Mouse (Mus musculus) liver, adult 2 months (tissue): Measurements from ENCODE around the gene Slc11a2. TPM values are rescaled to one million over a fixed set of nuclear protein-coding genes. Genes with fewer than 3 reads are reported as not detected.
A peak's percentile ranks its signal among the peaks of the same experiment; 100 is the strongest.
"Not testable (repeated sequence)": the region's sequence is repeated elsewhere in the genome, so short reads cannot be mapped to it uniquely, and the experiment has no call there.

Experiments used
- DNase-seq: peaks from one replicate; pipeline ENCODE4 v3.0.0-alpha.2; 2011; ENCODE audit warnings: low read depth, low spot score; ENCODE audit errors: extremely low read depth
- H3K27ac ChIP-seq: fragments of 200-500 bp; replicated peaks from 2 replicates; pipeline ENCODE4 v1.5.1; 2012; ENCODE audit warnings: low read depth, mild to moderate bottlenecking, control low read depth, inconsistent platforms, low read length; ENCODE audit not compliant: insufficient read depth
- H3K27me3 ChIP-seq: fragments of 200-500 bp; 2 replicates; pipeline ENCODE4 v1.6.1; 2012; ENCODE audit warnings: mild to moderate bottlenecking, moderate library complexity, low read length, inconsistent platforms; ENCODE audit not compliant: control insufficient read depth, insufficient read depth
- H3K36me3 ChIP-seq: fragments of 200-500 bp; 2 replicates; pipeline ENCODE4 v1.6.1; 2012; ENCODE audit warnings: low read length, inconsistent platforms; ENCODE audit not compliant: control insufficient read depth, insufficient read depth
- H3K4me1 ChIP-seq: fragments of 200-500 bp; 2 replicates; pipeline ENCODE4 v1.6.1; 2011; ENCODE audit warnings: low read length; ENCODE audit not compliant: control insufficient read depth, insufficient read depth
- H3K4me3 ChIP-seq: fragments of 200-500 bp; 2 replicates; pipeline ENCODE4 v1.5.1; 2011; ENCODE audit warnings: low read depth, mild to moderate bottlenecking, control low read depth, low read length, moderate library complexity; ENCODE audit not compliant: insufficient read depth
- H3K79me2 ChIP-seq: fragments of 200-500 bp; 2 replicates; pipeline ENCODE4 v1.6.1; 2012; ENCODE audit warnings: inconsistent platforms, mild to moderate bottlenecking, low read length, moderate library complexity; ENCODE audit not compliant: control insufficient read depth, insufficient read depth
- H3K9ac ChIP-seq: fragments of 200-500 bp; 2 replicates; pipeline ENCODE4 v1.6.1; 2012; ENCODE audit warnings: low read depth, mild to moderate bottlenecking, control low read depth, inconsistent platforms, low read length
- CTCF ChIP-seq: fragments of 200-500 bp; IDR thresholded peaks from 2 replicates; pipeline ENCODE4 v1.5.1; 2011; ENCODE audit warnings: low read depth, low read length, control low read depth
- POLR2A ChIP-seq: fragments of 200-500 bp; IDR thresholded peaks from 2 replicates; pipeline ENCODE4 v1.6.1; 2011; ENCODE audit warnings: low read length, control low read depth; ENCODE audit not compliant: insufficient read depth; ENCODE audit errors: extremely low read depth
- WGBS: fragments of 180-500 bp; shearing (Covaris S2); methylation state at CpG from one replicate; pipeline ENCODE4 v1.1.7; 2018; 5-methylcytosine and 5-hydroxymethylcytosine counted together
- polyA plus RNA-seq: library from polyadenylated mRNA; depleted of rRNA; stranded (reverse); fragments of >200 nt; gene quantifications from 2 replicates; pipeline ENCODE4 v1.2.3, GENCODE M21; 2012
- total RNA-seq: library from RNA; depleted of rRNA; stranded (reverse); fragments of >200 nt; gene quantifications from 2 replicates; pipeline ENCODE4 v1.2.3, GENCODE M21; 2014

Slc11a2 gene
- total and polyA plus RNA-seq, 2 experiments, result 14.5 to 25.2 TPM

DNA sequence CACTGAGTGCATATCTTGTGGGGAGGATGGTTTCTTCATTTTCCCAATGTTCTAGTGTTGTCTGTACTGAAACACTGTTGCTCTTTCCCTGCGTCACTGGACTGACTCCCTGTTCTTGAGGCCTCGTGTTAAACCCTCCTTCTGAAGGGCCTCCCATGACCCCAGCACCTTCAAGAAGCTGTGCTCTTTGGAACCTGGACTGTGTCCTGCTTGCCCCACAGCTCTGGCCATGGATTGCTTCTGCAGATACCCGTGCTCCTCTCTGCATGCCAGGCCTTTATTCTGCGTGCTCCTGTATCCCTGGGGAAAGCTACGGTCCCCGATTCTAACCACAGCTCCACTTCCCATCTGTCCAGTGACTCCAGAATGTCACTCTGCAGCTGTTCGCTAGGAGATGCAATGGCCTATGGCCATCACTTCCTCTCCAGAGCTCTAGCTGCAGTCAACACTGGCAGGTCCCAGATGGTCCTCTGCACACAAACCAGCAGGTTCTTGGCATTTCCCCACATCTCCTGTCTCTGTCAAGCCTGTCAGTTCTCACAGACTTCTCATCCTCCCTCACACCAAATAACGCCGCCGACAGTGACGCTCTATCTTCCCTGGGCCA, 5.2 kb upstream of the Slc11a2 start:
- Histone ChIP-seq H3K4me1 (no peaks in the 10 kb centered on the region), H3K9ac (no peak overlapping the region), H3K4me3 (no peak overlapping the region), H3K79me2 (no peaks in the 10 kb centered on the region), H3K36me3 (no peaks in the 10 kb centered on the region), H3K27ac (no peak overlapping the region), H3K27me3 (no peaks in the 10 kb centered on the region)
- WGBS, result 82% methylated on average over 11 of the region's 11 CpGs
- no peak for TF ChIP-seq CTCF
- no peak for TF ChIP-seq POLR2A
- DNase-seq, result no peak

DNA sequence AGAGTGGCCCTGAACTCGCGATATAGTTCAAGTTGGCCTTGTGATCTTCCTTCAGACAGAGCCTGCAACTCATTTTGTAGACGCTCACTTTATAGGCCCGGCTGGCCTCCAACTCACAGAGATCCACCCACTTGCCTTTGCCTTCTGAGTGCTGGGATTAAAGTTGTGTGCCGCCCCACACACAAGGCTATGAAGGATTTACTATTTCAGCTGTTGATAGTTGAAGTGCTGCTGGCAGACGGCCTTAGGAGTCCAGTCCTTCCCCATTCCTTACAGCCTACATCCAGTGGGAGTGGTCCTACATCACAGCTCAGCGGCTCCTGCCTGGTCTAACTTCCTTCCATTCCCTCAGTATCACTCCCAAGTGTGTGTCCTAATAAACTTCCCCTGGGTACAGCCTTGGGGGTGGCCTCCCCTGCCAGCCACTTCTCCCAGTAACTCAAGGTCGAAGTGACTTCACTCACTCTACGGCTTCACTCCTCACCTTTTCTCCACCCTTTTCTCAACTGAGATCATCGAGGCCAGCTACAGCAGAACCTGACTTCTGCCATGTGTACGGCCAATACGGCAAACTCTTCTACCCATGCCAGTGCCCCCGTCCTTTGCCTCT, 3.5 kb upstream of the Slc11a2 start:
- Histone ChIP-seq H3K4me3 (no peak overlapping the region), H3K79me2 (no peaks in the 10 kb centered on the region), H3K4me1 (peaks cover 1% of the 10 kb centered on the region), H3K36me3 (no peaks in the 10 kb centered on the region), H3K9ac (no peak overlapping the region), H3K27ac (no peak overlapping the region), H3K27me3 (no peaks in the 10 kb centered on the region)
- no peak for TF ChIP-seq CTCF
- TF ChIP-seq POLR2A, result no peak
- no peak for DNase-seq
- WGBS, result 89% methylated on average over 13 of the region's 13 CpGs

DNA sequence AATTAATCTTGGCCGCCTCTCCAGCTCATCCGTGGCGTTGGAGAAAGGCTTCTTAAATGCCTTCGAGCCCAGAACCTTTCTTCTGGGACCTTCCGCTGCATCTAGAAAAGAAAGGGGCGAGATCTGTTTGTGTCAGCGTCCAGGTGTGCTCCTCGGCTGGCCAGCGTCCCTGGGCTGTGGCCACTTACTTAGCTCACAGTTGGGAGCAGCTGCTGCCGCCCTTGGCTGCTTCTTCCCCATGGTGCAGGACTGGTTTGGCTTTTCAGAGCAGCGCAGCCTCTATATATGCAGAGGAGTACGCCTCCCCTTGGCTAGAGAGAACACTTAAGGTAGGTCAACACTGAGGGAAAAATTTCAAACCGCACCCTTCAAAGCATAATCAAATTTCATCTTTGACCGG, 956 bp downstream of the Slc11a2 start:
- no peak overlapping the region for H3K9ac ChIP-seq
- 9% methylated on average over 14 of the region's 14 CpGs for WGBS
- no peak overlapping the region for H3K27ac ChIP-seq
- peaks cover 18% of the 10 kb centered on the region for H3K4me1 ChIP-seq
- peaks cover 14% of the 10 kb centered on the region; the same call in 1 of the 2 replicates for H3K79me2 ChIP-seq
- no peak for DNase-seq
- TF ChIP-seq POLR2A, result no peak
- TF ChIP-seq CTCF, result no peak
- no peak overlapping the region for H3K4me3 ChIP-seq
- no peaks in the 10 kb centered on the region for H3K36me3 ChIP-seq
- H3K27me3 ChIP-seq, result no peaks in the 10 kb centered on the region

DNA sequence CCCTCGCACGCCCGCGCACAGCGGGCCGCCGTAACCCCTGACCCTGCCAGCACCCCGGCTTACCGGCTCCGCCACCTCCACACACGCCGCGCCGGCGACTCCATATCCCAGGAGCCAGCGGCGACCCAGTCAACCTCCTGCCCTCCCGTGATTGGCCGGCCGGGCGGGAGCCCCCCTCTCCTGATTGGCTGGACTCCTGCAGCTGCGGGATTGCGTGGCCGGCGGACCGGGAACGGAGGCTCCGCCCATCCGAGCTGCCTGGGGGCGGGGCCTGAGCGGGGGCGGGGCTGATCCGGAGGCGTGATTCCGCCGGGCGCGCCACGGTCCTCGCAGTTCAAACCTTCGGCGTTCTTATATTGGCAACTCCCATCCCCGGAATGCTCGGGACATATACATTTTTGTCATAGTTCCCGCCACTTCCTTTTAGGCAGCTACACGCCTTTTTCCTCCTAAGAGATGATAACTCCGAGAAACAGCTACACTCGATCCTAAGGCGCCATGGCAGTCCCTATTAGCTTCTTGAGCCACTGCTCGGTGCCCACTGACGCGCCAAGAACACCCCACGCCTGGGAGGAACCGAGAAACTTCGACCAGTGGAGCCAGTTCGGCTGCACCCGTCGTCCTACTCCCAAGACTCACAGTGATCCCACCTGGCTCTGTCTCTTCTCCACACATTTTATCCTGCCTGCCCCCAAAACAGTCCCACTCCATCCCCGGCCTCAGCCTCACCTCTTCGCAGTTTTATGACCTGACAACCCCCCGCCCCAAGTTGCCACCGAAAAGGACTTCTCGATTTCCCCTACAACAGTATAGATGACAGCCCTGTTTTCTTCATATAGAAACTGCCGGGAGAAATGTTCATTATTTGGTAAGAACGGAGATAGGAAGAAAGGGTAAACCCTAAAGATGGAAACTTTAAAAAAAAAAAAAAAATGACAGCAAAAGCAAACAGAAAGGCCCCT, 1.7 kb downstream of the Slc11a2 start:
- peak overlapping the region; percentile 74 for H3K4me3 ChIP-seq
- H3K79me2 ChIP-seq, result peaks cover 18% of the 10 kb centered on the region; the same call in 1 of the 2 replicates
- H3K9ac ChIP-seq, result peak overlapping the region; percentile 90
- 1% methylated on average over 58 of the region's 65 CpGs for WGBS
- H3K4me1 ChIP-seq, result peaks cover 18% of the 10 kb centered on the region
- no peaks in the 10 kb centered on the region for H3K27me3 ChIP-seq
- TF ChIP-seq POLR2A, result peak; percentile 89
- TF ChIP-seq CTCF, result no peak
- H3K36me3 ChIP-seq, result no peaks in the 10 kb centered on the region
- DNase-seq, result peak; percentile 81
- H3K27ac ChIP-seq, result peak overlapping the region; percentile 60

DNA sequence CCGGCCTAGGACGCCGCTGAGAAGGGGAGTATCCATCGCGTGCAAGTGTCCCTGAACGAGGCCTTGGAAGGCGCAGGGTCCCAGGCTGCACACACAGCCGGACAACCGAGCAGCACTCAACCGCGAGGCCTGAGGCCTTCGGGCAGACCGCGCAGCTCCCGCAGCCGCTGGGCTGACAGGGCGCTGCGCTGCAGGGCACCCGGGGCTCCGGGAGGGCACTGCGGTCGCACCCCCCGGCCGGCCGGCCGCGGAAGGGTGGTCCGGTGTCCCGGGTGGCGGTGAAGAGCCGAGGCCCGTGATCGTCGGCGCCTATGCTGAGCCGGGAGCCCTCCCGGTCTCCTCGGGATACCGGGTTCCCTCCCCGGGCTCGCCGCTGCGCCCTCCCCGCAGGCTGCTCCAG, 2.4 kb downstream of the Slc11a2 start:
- peaks cover 24% of the 10 kb centered on the region; the same call in 1 of the 2 replicates for H3K79me2 ChIP-seq
- peak overlapping the region; percentile 60 for H3K27ac ChIP-seq
- no peaks in the 10 kb centered on the region for H3K36me3 ChIP-seq
- no peaks in the 10 kb centered on the region for H3K27me3 ChIP-seq
- under 1% methylated on average over 41 of the region's 44 CpGs for WGBS
- H3K4me1 ChIP-seq, result peaks cover 18% of the 10 kb centered on the region
- TF ChIP-seq CTCF, result no peak
- no peak for TF ChIP-seq POLR2A
- peak overlapping the region; percentile 90 for H3K9ac ChIP-seq
- peak overlapping the region; percentile 74 for H3K4me3 ChIP-seq
- no peak for DNase-seq

DNA sequence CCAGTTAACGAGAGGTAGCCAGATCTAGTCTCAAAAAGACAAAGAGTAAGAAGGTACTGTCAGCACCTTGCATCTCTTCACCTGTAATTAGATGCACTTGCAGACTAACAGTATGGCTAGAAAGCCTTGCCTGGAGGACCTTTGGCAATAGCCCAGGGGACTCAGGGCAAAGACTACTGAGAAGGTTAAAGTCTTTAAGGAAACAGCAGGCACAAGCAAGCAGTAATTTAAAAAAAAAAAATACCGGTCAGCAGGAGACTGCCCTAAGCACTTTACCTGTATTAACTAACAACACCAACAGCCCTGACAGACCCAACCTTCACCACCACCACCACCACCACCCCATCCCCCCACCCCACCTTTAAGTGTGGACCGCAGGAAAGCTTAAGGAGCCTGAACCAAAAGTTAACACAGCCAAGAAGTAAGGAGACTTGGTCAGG, 3.1 kb downstream of the Slc11a2 start, which contains the start of gene Gm5475:
Gene Gm5475 (plus strand): TSS at position 390 of the 440 bp plus-strand sequence.
- Histone ChIP-seq H3K79me2 (peaks cover 25% of the 10 kb centered on the region), H3K4me1 (peaks cover 20% of the 10 kb centered on the region), H3K27ac (peak within 1 kb of the TSS; percentile 60), H3K9ac (peak within 1 kb of the TSS; percentile 90), H3K4me3 (peak within 1 kb of the TSS; percentile 74)
- WGBS, result 6% methylated on average over 3 of the region's 3 CpGs
- H3K36me3 ChIP-seq, H3K27me3 ChIP-seq: not testable (repeated sequence)
- peak; percentile 67 for DNase-seq
